25 mouse cellular contexts compared by ENCODE assay signal in genomic region chr5:21572764-21573416, GRCm38 (mm10). TPM values are rescaled to one million over a fixed set of nuclear protein-coding genes. Genes with fewer than 3 reads are reported as not detected.
A peak's percentile ranks its signal among the peaks of the same experiment; 100 is the strongest.
DNase-seq lines count a peak whose midpoint lies in the region; ATAC-seq and TF ChIP-seq lines count a peak whose summit lies in the region.
"Had no signal": no experiment of that assay in that cellular context is flagged by ENCODE, and none has a peak within 500 bp of the region (broad histone marks: within the 10 kb centered on the region; RNA-seq: fewer than 3 reads in every experiment).

No protein-coding gene starts in this region.

- H3K4me2 ChIP-seq in forebrain, embryonic 16.5 days (ENCODE audit: low read length): no peak overlapping the region
- H3K4me2 ChIP-seq in forebrain, embryonic 12.5 days: no peak overlapping the region
- H3K4me2 ChIP-seq: embryonic facial prominence, embryonic 13.5 days; heart, embryonic 11.5 days; heart, embryonic 15.5 days; hindbrain, embryonic 13.5 days had no signal

- no peak for DNase-seq in left cerebral cortex, adult 2 months (ENCODE audit: extremely low spot score in 1 of 2, low spot score in 2 of 2)
- DNase-seq in left cerebral cortex, postnatal 14 days (ENCODE audit: low spot score in 2 of 2): no peak
- DNase-seq in brain, adult 2 months (ENCODE audit: low read depth, low spot score): peak; percentile 71
- DNase-seq in brain, embryonic 18.5 days (ENCODE audit: low read depth, low spot score): peak; percentile 22
- no peak for DNase-seq in adrenal gland, adult (ENCODE audit: inconsistent age in 2 of 2, low spot score in 1 of 2)
- DNase-seq: adrenal gland, adult 8-10 months; adrenal gland, postnatal 36 days; cerebellum, adult 18-20 months; cerebellum, adult 9-11 months; cerebellum, postnatal 36 days; gastrocnemius, postnatal 36 days; heart, adult 18-20 months; heart, postnatal 14 days; kidney, adult 11 months had no signal

- H3K36me3 ChIP-seq in forebrain, embryonic 16.5 days (ENCODE audit: control insufficient read depth, insufficient read depth): no peaks in the 10 kb centered on the region
- H3K36me3 ChIP-seq in forebrain, embryonic 12.5 days (replicated peaks): no peaks in the 10 kb centered on the region
- H3K36me3 ChIP-seq: heart, embryonic 15.5 days; hindbrain, embryonic 13.5 days had no signal

- no peak for TF ChIP-seq CTCF in left cerebral cortex, adult 2 months (IDR thresholded peaks at IDR 0.05)

- peak overlapping the region; percentile 53 for H3K27ac ChIP-seq in forebrain, embryonic 16.5 days (ENCODE audit: low read length)
- no peak overlapping the region for H3K27ac ChIP-seq in forebrain, embryonic 12.5 days
- H3K27ac ChIP-seq in left cerebral cortex, adult 2 months: peak overlapping the region; percentile 66
- H3K27ac ChIP-seq: embryonic facial prominence, embryonic 13.5 days; heart, embryonic 15.5 days; hindbrain, embryonic 13.5 days; hindbrain, postnatal 0 days had no signal

- H3K4me1 ChIP-seq in forebrain, embryonic 16.5 days (replicated peaks; ENCODE audit: control insufficient read depth, insufficient read depth, low read length): no peaks in the 10 kb centered on the region
- no peaks in the 10 kb centered on the region for H3K4me1 ChIP-seq in forebrain, embryonic 12.5 days
- H3K4me1 ChIP-seq: embryonic facial prominence, embryonic 13.5 days; heart, embryonic 15.5 days; hindbrain, embryonic 13.5 days had no signal

- H3K9me3 ChIP-seq in forebrain, embryonic 16.5 days (ENCODE audit: control insufficient read depth, low read length): no peaks in the 10 kb centered on the region
- no peaks in the 10 kb centered on the region for H3K9me3 ChIP-seq in forebrain, embryonic 12.5 days
- H3K9me3 ChIP-seq: embryonic facial prominence, embryonic 13.5 days; heart, embryonic 15.5 days; hindbrain, embryonic 13.5 days had no signal

- intact Hi-C loops in left cerebral cortex, adult 2 months (cut with DNase I): loop anchor here (5.0 kb wide), 1 partner anchor 71 kb away; no protein-coding TSS in a partner anchor
- intact Hi-C loops in left cerebral cortex, postnatal 14 days (cut with DNase I): no loop called here

- H3K27me3 ChIP-seq in forebrain, embryonic 16.5 days (replicated peaks; ENCODE audit: control insufficient read depth, insufficient read depth, low read length): no peaks in the 10 kb centered on the region
- H3K27me3 ChIP-seq in forebrain, embryonic 12.5 days: no peaks in the 10 kb centered on the region
- H3K27me3 ChIP-seq: CH12.LX; embryonic facial prominence, embryonic 13.5 days; heart, embryonic 15.5 days; hindbrain, embryonic 13.5 days; Patski had no signal

- ATAC-seq in forebrain, embryonic 16.5 days: peak; percentile 47; the same call in 1 of the 2 replicates
- ATAC-seq in forebrain, embryonic 12.5 days (ENCODE audit: low FRiP score): no peak
- ATAC-seq: activated CD4-positive, CD25-positive, alpha-beta regulatory T cell, adult 4 months; hindbrain, postnatal 0 days; Patski had no signal

- H3K9ac ChIP-seq in forebrain, embryonic 16.5 days (replicated peaks; ENCODE audit: low read depth, low read length): no peak overlapping the region
- no peak overlapping the region for H3K9ac ChIP-seq in forebrain, embryonic 12.5 days
- H3K9ac ChIP-seq: embryonic facial prominence, embryonic 13.5 days; heart, embryonic 15.5 days; hindbrain, embryonic 13.5 days had no signal

- WGBS in forebrain, embryonic 16.5 days: 54% methylated on average over 3 of the region's 3 CpGs
- WGBS in forebrain, embryonic 12.5 days: 65% methylated on average over 3 of the region's 3 CpGs

- no peak overlapping the region for H3K4me3 ChIP-seq in forebrain, embryonic 16.5 days (replicated peaks; ENCODE audit: low read length)
- H3K4me3 ChIP-seq in forebrain, embryonic 12.5 days (replicated peaks): no peak overlapping the region
- H3K4me3 ChIP-seq in left cerebral cortex, adult 2 months: no peak overlapping the region
- H3K4me3 ChIP-seq: embryonic facial prominence, embryonic 13.5 days; heart, embryonic 15.5 days; hindbrain, embryonic 13.5 days had no signal

RNA-seq across cellular contexts. Expression of gene Lrrc17, which starts 29.5 kb away (rescaled TPM):
- polyA plus RNA-seq in forebrain, embryonic 16.5 days (2015; fragmentation: Nextera tagmentation; extraction: Ambion mirVana): 3.3 and 5.0 TPM in 2 replicates
- polyA plus RNA-seq in forebrain, embryonic 12.5 days (2016; fragmentation: Nextera tagmentation; extraction: Ambion mirVana): 14.1 and 16.8 TPM in 2 replicates
- total RNA-seq in left cerebral cortex, adult 2 months (2021): under 1 TPM; 0.25 to 0.37 TPM
- total RNA-seq in left cerebral cortex, postnatal 14 days (2021): under 1 TPM; 0.55 to 0.64 TPM
- total RNA-seq: CH12.LX; hematopoietic stem cell, adult 5-6 weeks had no signal
- polyA plus RNA-seq: Patski had no signal

Comparison
In these comparisons a context has a peak if more than half of its experiments do, and no peak if none do; other contexts are left out.
1. DNase-seq: peak in brain, adult 2 months (single experiment) and brain, embryonic 18.5 days (single experiment); none in left cerebral cortex, adult 2 months (0 of 2), left cerebral cortex, postnatal 14 days (0 of 2) and adrenal gland, adult (0 of 2).